Mouse (Mus musculus) frontal cortex, adult 2 months (tissue): Measurements from ENCODE around the gene Gramd1a. TPM values are rescaled to one million over a fixed set of nuclear protein-coding genes. Genes with fewer than 3 reads are reported as not detected.
A peak's percentile ranks its signal among the peaks of the same experiment; 100 is the strongest.

Experiments used
- DNase-seq, 2 experiments: peaks; one replicate each; pipeline ENCODE4 v3.0.0; 2022; ENCODE audit warnings: low spot score in 1 of 2; ENCODE audit errors: extremely low spot score in 1 of 2
- polyA plus RNA-seq: library from polyadenylated mRNA; depleted of rRNA; stranded (reverse); fragments of >200 nt; gene quantifications from 2 replicates; pipeline ENCODE4 v1.2.3, GENCODE M21; 2012

Gramd1a gene
- polyA plus RNA-seq, 1 experiment: 174 TPM

GRCm38 (mm10) chr7:31124381-31124780 is 31.3 kb downstream of the Gramd1a start:
- no peak for DNase-seq

GRCm38 (mm10) chr7:31123697-31124096 is 32.0 kb downstream of the Gramd1a start:
- DNase-seq: no peak

GRCm38 (mm10) chr7:31122641-31123631 is 32.8 kb downstream of the Gramd1a start:
- no peak for DNase-seq

GRCm38 (mm10) chr7:31119556-31119955 is 36.1 kb downstream of the Gramd1a start:
- DNase-seq: no peak

GRCm38 (mm10) chr7:31118486-31118885 is 37.2 kb downstream of the Gramd1a start:
- no peak for DNase-seq

GRCm38 (mm10) chr7:31117465-31117864 is 38.2 kb downstream of the Gramd1a start:
- DNase-seq: no peak

- DNase-seq: no peak
These were observed 39.0 kb downstream of the Gramd1a start for GRCm38 (mm10) chr7:31116721-31117145.

- DNase-seq: no peak
These were observed 40.1 kb downstream of the Gramd1a start for GRCm38 (mm10) chr7:31115587-31116043.

GRCm38 (mm10) chr7:31115182-31115581 is 40.5 kb downstream of the Gramd1a start, which contains the start of gene Hpn:
Gene Hpn, minus strand, starts transcription at chr7:31115290.
- DNase-seq: no peak

GRCm38 (mm10) chr7:31114646-31115045 is 41.0 kb downstream of the Gramd1a start:
- no peak for DNase-seq

GRCm38 (mm10) chr7:31113800-31114199 is 41.9 kb downstream of the Gramd1a start:
- no peak for DNase-seq

GRCm38 (mm10) chr7:31112036-31112435 is 43.7 kb downstream of the Gramd1a start:
- DNase-seq: no peak

GRCm38 (mm10) chr7:31110861-31111385 is 44.8 kb downstream of the Gramd1a start:
- DNase-seq: no peak

- DNase-seq: no peak
These were observed 45.9 kb downstream of the Gramd1a start for GRCm38 (mm10) chr7:31109796-31110195.

- DNase-seq: no peak
These were observed 46.6 kb downstream of the Gramd1a start for GRCm38 (mm10) chr7:31109091-31109490.

GRCm38 (mm10) chr7:31107781-31108180 is 47.9 kb downstream of the Gramd1a start:
- DNase-seq: no peak

GRCm38 (mm10) chr7:31106166-31106565 is 49.5 kb downstream of the Gramd1a start:
- no peak for DNase-seq

- DNase-seq: peak in 1 of 2 experiments; percentile 75
These were observed 50.5 kb downstream of the Gramd1a start for GRCm38 (mm10) chr7:31105061-31105768.

GRCm38 (mm10) chr7:31100786-31101185 is 54.9 kb downstream of the Gramd1a start:
- no peak for DNase-seq

- DNase-seq: no peak
These were observed 56.1 kb downstream of the Gramd1a start for GRCm38 (mm10) chr7:31099612-31099982.
